Comparison of ENCODE assay signal across 13 mouse cellular contexts in genomic region chr3:83865216-83865615, GRCm38 (mm10). TPM values are rescaled to one million over a fixed set of nuclear protein-coding genes. Genes with fewer than 3 reads are reported as not detected.
DNase-seq lines count a peak whose midpoint lies in the region; ATAC-seq and TF ChIP-seq lines count a peak whose summit lies in the region.
"Had no signal": no experiment of that assay in that cellular context is flagged by ENCODE, and none has a peak within 500 bp of the region (broad histone marks: within the 10 kb centered on the region; RNA-seq: fewer than 3 reads in every experiment).

No protein-coding gene starts in this region.

- no peak for TF ChIP-seq POLR2A in heart, adult 2 months (IDR thresholded peaks at IDR 0.05; ENCODE audit: insufficient read depth, low read depth, low read length)

- ATAC-seq in stomach, embryonic 14.5 days (ENCODE audit: insufficient number of reproducible peaks, insufficient read depth, low FRiP score, low read depth) = peak; percentile 74; the same call in 1 of the 2 replicates
- no peak for ATAC-seq in kidney, embryonic 15.5 days (replicated peaks; ENCODE audit: low FRiP score)

- H3K4me1 ChIP-seq in heart, adult 2 months (ENCODE audit: control insufficient read depth, insufficient read depth, low read length) = peaks cover 10% of the 10 kb centered on the region
- no peaks in the 10 kb centered on the region for H3K4me1 ChIP-seq in stomach, embryonic 14.5 days (ENCODE audit: control insufficient read depth, insufficient read depth, low read length)
- no peaks in the 10 kb centered on the region for H3K4me1 ChIP-seq in kidney, embryonic 15.5 days
- H3K4me1 ChIP-seq: forebrain, embryonic 12.5 days; neural tube, embryonic 13.5 days had no signal

- no peaks in the 10 kb centered on the region for H3K27me3 ChIP-seq in heart, adult 2 months (ENCODE audit: control insufficient read depth, insufficient read depth, low read length)
- no peaks in the 10 kb centered on the region for H3K27me3 ChIP-seq in stomach, embryonic 14.5 days (ENCODE audit: control insufficient read depth, insufficient read depth, low read length)
- no peaks in the 10 kb centered on the region for H3K27me3 ChIP-seq in kidney, embryonic 15.5 days
- H3K27me3 ChIP-seq: forebrain, embryonic 12.5 days; neural tube, embryonic 13.5 days had no signal

- peak; percentile 28 to 53 for DNase-seq in heart, adult 2 months
- DNase-seq in heart, postnatal 4 days = no peak
- DNase-seq in adrenal gland, adult (ENCODE audit: inconsistent age in 2 of 2, low spot score in 1 of 2) = peak; percentile 85 to 90
- DNase-seq in gastrocnemius, postnatal 25 days = peak; percentile 38
- DNase-seq in right cerebral cortex, postnatal 36 days (ENCODE audit: low spot score in 2 of 2) = no peak
- no peak for DNase-seq in thymus, adult 18-20 months
- DNase-seq: kidney, adult 18-20 months; right cerebral cortex, postnatal 4 days; thymus, postnatal 36 days had no signal

- no peak overlapping the region for H3K9ac ChIP-seq in heart, adult 2 months (ENCODE audit: low read depth, low read length)
- no peak overlapping the region for H3K9ac ChIP-seq in stomach, embryonic 14.5 days (replicated peaks; ENCODE audit: low read depth, low read length)
- H3K9ac ChIP-seq in kidney, embryonic 15.5 days = no peak overlapping the region
- H3K9ac ChIP-seq: forebrain, embryonic 12.5 days; neural tube, embryonic 13.5 days had no signal

- H3K9me3 ChIP-seq in stomach, embryonic 14.5 days (ENCODE audit: control insufficient read depth, low read depth, low read length) = no peaks in the 10 kb centered on the region
- no peaks in the 10 kb centered on the region for H3K9me3 ChIP-seq in kidney, embryonic 15.5 days (replicated peaks)
- H3K9me3 ChIP-seq: forebrain, embryonic 12.5 days; neural tube, embryonic 13.5 days had no signal

- no peak overlapping the region for H3K4me3 ChIP-seq in heart, adult 2 months
- no peak overlapping the region for H3K4me3 ChIP-seq in stomach, embryonic 14.5 days (ENCODE audit: low read depth, low read length)
- H3K4me3 ChIP-seq in kidney, embryonic 15.5 days (replicated peaks) = no peak overlapping the region
- H3K4me3 ChIP-seq: forebrain, embryonic 12.5 days; neural tube, embryonic 13.5 days had no signal

- H3K27ac ChIP-seq in heart, adult 2 months = no peak overlapping the region
- H3K27ac ChIP-seq in stomach, embryonic 14.5 days (ENCODE audit: low read length) = no peak overlapping the region
- H3K27ac ChIP-seq in kidney, embryonic 15.5 days = no peak overlapping the region
- H3K27ac ChIP-seq: forebrain, embryonic 12.5 days; neural tube, embryonic 13.5 days had no signal

- H3K36me3 ChIP-seq in heart, adult 2 months (ENCODE audit: control insufficient read depth, insufficient read depth, low read length) = peaks cover 4% of the 10 kb centered on the region; the same call in 1 of the 2 replicates
- no peaks in the 10 kb centered on the region for H3K36me3 ChIP-seq in stomach, embryonic 14.5 days (ENCODE audit: control insufficient read depth, insufficient read depth, low read length)
- H3K36me3 ChIP-seq in kidney, embryonic 15.5 days = no peaks in the 10 kb centered on the region
- H3K36me3 ChIP-seq: forebrain, embryonic 12.5 days; neural tube, embryonic 13.5 days had no signal

- intact Hi-C loops in heart, adult 2 months (cut with DNase I) = no loop called here

- 51% methylated on average over 2 of the region's 2 CpGs for WGBS in heart, adult 2 months
- WGBS in stomach, embryonic 14.5 days = 62% methylated on average over 2 of the region's 2 CpGs
- 85% methylated on average over 2 of the region's 2 CpGs for WGBS in kidney, embryonic 15.5 days

- no peak for TF ChIP-seq EP300 in heart, adult 2 months (IDR thresholded peaks at IDR 0.05; ENCODE audit: insufficient read depth, low read depth, low read length)

- no peaks in the 10 kb centered on the region for H3K79me2 ChIP-seq in heart, adult 2 months (replicated peaks; ENCODE audit: control insufficient read depth, insufficient read depth, low read length)

- TF ChIP-seq CTCF in heart, adult 2 months (IDR thresholded peaks at IDR 0.05) = no peak

- no peak overlapping the region for H3K4me2 ChIP-seq in stomach, embryonic 14.5 days (replicated peaks; ENCODE audit: low read depth, low read length)
- no peak overlapping the region for H3K4me2 ChIP-seq in kidney, embryonic 15.5 days
- H3K4me2 ChIP-seq: forebrain, embryonic 12.5 days; neural tube, embryonic 13.5 days had no signal

RNA-seq across cellular contexts. Expression of gene Tlr2, which starts 23.6 kb away (rescaled TPM):
- 1 to 10 TPM; 2.0 to 2.6 TPM for total RNA-seq in heart, adult 2 months (2021)
- polyA plus RNA-seq in heart, adult 2 months (2012; rRNA removed) = 1.4 and 2.6 TPM in 2 replicates
- 1 to 10 TPM; 1.5 to 1.6 TPM for total RNA-seq in heart, postnatal 4 days (2021)
- under 1 TPM; 0.61 to 0.64 TPM for total RNA-seq in gastrocnemius, postnatal 25 days (2021)
- polyA plus RNA-seq in stomach, embryonic 14.5 days (2014; fragmentation: Nextera tagmentation; extraction: Ambion mirVana) = 2.9 and 4.8 TPM in 2 replicates
- 3.1 and 3.5 TPM in 2 replicates for polyA plus RNA-seq in kidney, embryonic 15.5 days (2015; fragmentation: Nextera tagmentation; extraction: Ambion mirVana)

Comparison
In these comparisons a context has a peak if more than half of its experiments do, and no peak if none do; other contexts are left out.
1. DNase-seq: peak in heart, adult 2 months (2 of 2), adrenal gland, adult (2 of 2) and gastrocnemius, postnatal 25 days (single experiment); none in heart, postnatal 4 days (single experiment), right cerebral cortex, postnatal 36 days (0 of 2) and thymus, adult 18-20 months (0 of 2).